22 mouse cellular contexts compared by ENCODE assay signal in genomic region chr9:97658736-97659135, GRCm38 (mm10).
DNase-seq lines count a peak whose midpoint lies in the region; ATAC-seq lines count a peak whose summit lies in the region.
"Had no signal": no experiment of that assay in that cellular context is flagged by ENCODE, and none has a peak within 500 bp of the region (broad histone marks: within the 10 kb centered on the region; RNA-seq: fewer than 3 reads in every experiment).

No protein-coding gene starts in this region.

- H3K4me3 ChIP-seq in hindbrain, embryonic 13.5 days: no peak overlapping the region
- no peak overlapping the region for H3K4me3 ChIP-seq in forebrain, embryonic 14.5 days (ENCODE audit: low read depth, low read length)
- H3K4me3 ChIP-seq: embryonic facial prominence, embryonic 13.5 days; embryonic facial prominence, embryonic 15.5 days; erythroblast, embryonic 14.5 days; forebrain, embryonic 10.5 days; forebrain, embryonic 12.5 days; forebrain, embryonic 15.5 days had no signal

- H3K4me2 ChIP-seq in hindbrain, embryonic 13.5 days: no peak overlapping the region
- H3K4me2 ChIP-seq in forebrain, embryonic 14.5 days (ENCODE audit: low read length): no peak overlapping the region
- H3K4me2 ChIP-seq: embryonic facial prominence, embryonic 13.5 days; embryonic facial prominence, embryonic 15.5 days; forebrain, embryonic 12.5 days; forebrain, embryonic 15.5 days had no signal

- ATAC-seq in hindbrain, embryonic 13.5 days (ENCODE audit: low FRiP score): no peak
- no peak for ATAC-seq in forebrain, embryonic 14.5 days
- ATAC-seq: forebrain, embryonic 15.5 days; forebrain, postnatal 0 days had no signal

- no peak overlapping the region for H3K9ac ChIP-seq in hindbrain, embryonic 13.5 days
- no peak overlapping the region for H3K9ac ChIP-seq in forebrain, embryonic 14.5 days (ENCODE audit: low read length)
- H3K9ac ChIP-seq: embryonic facial prominence, embryonic 13.5 days; embryonic facial prominence, embryonic 15.5 days; forebrain, embryonic 12.5 days; forebrain, embryonic 15.5 days; forebrain, postnatal 0 days had no signal

- DNase-seq in ovary, adult 18-20 months (ENCODE audit: low spot score): peak; percentile 24
- no peak for DNase-seq in ovary, postnatal 14 days (ENCODE audit: low spot score)
- peak; percentile 52 for DNase-seq in adrenal gland, adult 8-10 months
- DNase-seq in adrenal gland, postnatal 14 days: peak; percentile 41
- DNase-seq in adrenal gland, postnatal 36 days: peak; percentile 45 to 55
- no peak for DNase-seq in forebrain, embryonic 14.5 days (ENCODE audit: low spot score)
- no peak for DNase-seq in right cerebral cortex, postnatal 4 days
- DNase-seq: cerebellum, adult 11 months; cerebellum, adult 18-20 months; cerebellum, adult 8-10 months; cerebellum, adult 9-11 months; cerebellum, postnatal 14 days; cerebellum, postnatal 36 days; embryo, embryonic 11 days; forebrain, postnatal 0 days had no signal

- no peaks in the 10 kb centered on the region for H3K36me3 ChIP-seq in hindbrain, embryonic 13.5 days
- H3K36me3 ChIP-seq in forebrain, embryonic 14.5 days (ENCODE audit: control insufficient read depth, insufficient read depth, low read length): no peaks in the 10 kb centered on the region
- H3K36me3 ChIP-seq: embryonic facial prominence, embryonic 13.5 days; embryonic facial prominence, embryonic 15.5 days; forebrain, embryonic 10.5 days; forebrain, embryonic 12.5 days; forebrain, embryonic 15.5 days had no signal

- H3K9me3 ChIP-seq in hindbrain, embryonic 13.5 days: no peaks in the 10 kb centered on the region
- H3K9me3 ChIP-seq in forebrain, embryonic 14.5 days (replicated peaks; ENCODE audit: control insufficient read depth, low read length): no peaks in the 10 kb centered on the region
- H3K9me3 ChIP-seq: embryonic facial prominence, embryonic 13.5 days; embryonic facial prominence, embryonic 15.5 days; forebrain, embryonic 10.5 days; forebrain, embryonic 12.5 days; forebrain, embryonic 15.5 days had no signal

- no peak overlapping the region for H3K27ac ChIP-seq in hindbrain, embryonic 13.5 days
- H3K27ac ChIP-seq in forebrain, embryonic 14.5 days (ENCODE audit: low read depth, low read length): no peak overlapping the region
- H3K27ac ChIP-seq: embryonic facial prominence, embryonic 13.5 days; embryonic facial prominence, embryonic 15.5 days; forebrain, embryonic 10.5 days; forebrain, embryonic 12.5 days; forebrain, embryonic 15.5 days had no signal

- no peaks in the 10 kb centered on the region for H3K27me3 ChIP-seq in hindbrain, embryonic 13.5 days
- no peaks in the 10 kb centered on the region for H3K27me3 ChIP-seq in forebrain, embryonic 14.5 days (replicated peaks; ENCODE audit: control insufficient read depth, insufficient read depth, low read length)
- H3K27me3 ChIP-seq: embryonic facial prominence, embryonic 13.5 days; embryonic facial prominence, embryonic 15.5 days; forebrain, embryonic 12.5 days; forebrain, embryonic 15.5 days had no signal

- WGBS in hindbrain, embryonic 13.5 days: 86% methylated on average over 3 of the region's 3 CpGs
- WGBS in forebrain, embryonic 14.5 days: 76% methylated on average over 3 of the region's 3 CpGs

- H3K4me1 ChIP-seq in hindbrain, embryonic 13.5 days (replicated peaks): no peaks in the 10 kb centered on the region
- no peaks in the 10 kb centered on the region for H3K4me1 ChIP-seq in forebrain, embryonic 14.5 days (ENCODE audit: control insufficient read depth, insufficient read depth, low read length)
- H3K4me1 ChIP-seq: embryonic facial prominence, embryonic 13.5 days; embryonic facial prominence, embryonic 15.5 days; forebrain, embryonic 10.5 days; forebrain, embryonic 12.5 days; forebrain, embryonic 15.5 days had no signal

Comparison
In these comparisons a context has a peak if more than half of its experiments do, and no peak if none do; other contexts are left out.
1. DNase-seq: peak in ovary, adult 18-20 months (single experiment), adrenal gland, adult 8-10 months (single experiment), adrenal gland, postnatal 14 days (single experiment) and adrenal gland, postnatal 36 days (2 of 2); none in ovary, postnatal 14 days (single experiment), forebrain, embryonic 14.5 days (single experiment) and right cerebral cortex, postnatal 4 days (single experiment).